Mouse (Mus musculus): ENCODE results near the gene Mgl2.

GRCm38 (mm10) chr11:70185120-70185519 is 55.0 kb downstream of the Mgl2 start:
- no peak for TF ChIP-seq CTCF (IDR thresholded peaks at IDR 0.05; ENCODE audit: insufficient read depth, low read length)
- TF ChIP-seq POLR2A (IDR thresholded peaks at IDR 0.05; ENCODE audit: borderline replicate concordance, extremely low read depth, low read depth, low read length): no peak
